Mouse (Mus musculus) layer of hippocampus, adult 18-20 months (tissue): ENCODE measurements around the gene Gda. TPM values are rescaled to one million over a fixed set of nuclear protein-coding genes. Genes with fewer than 3 reads are reported as not detected.

ENCODE experiments used
- DNase-seq, 2 experiments: peaks; one replicate each; pipeline ENCODE4 v3.0.0; 2022; ENCODE audit warnings: low spot score in 2 of 2
- long read RNA-seq: library from polyadenylated mRNA; stranded (forward); transcript quantifications from one replicate; pipeline ENCODE4 v2.0.0, GENCODE M21; 2021
- total RNA-seq, 2 experiments: library from RNA; stranded (reverse); gene quantifications; 2 replicates each; pipeline ENCODE4 v1.2.3; 2021

Gene Gda
- total RNA-seq, result 100 to 1,000 TPM; 113 to 128 TPM
- long read RNA-seq, full-length matches to known transcripts, result 9 of 23 reads
- long read RNA-seq, partial matches to known transcripts, result 14 of 23 reads
- long read RNA-seq, other reads (novel, unspliced or antisense), result 0 of 23 reads

DNA sequence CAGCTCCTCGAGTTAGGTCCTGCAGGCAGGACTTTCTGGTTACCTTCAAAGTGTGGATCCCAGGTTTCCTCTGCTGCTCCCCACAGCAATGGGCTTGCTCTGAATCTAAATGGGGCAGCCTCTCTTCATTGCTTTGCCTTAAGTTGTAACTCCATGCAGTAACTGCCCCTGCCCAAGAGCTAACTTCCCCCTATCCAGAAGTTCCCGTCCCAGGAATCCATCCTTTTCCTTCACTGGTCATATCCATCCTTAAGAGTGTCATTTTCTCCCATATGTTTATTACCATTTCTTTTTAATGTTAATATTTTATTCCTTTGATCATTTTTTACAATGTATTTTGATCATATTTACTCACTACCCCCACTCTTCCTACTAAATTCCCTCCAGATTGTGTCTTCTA lies at the start of gene Gda:
Gda (minus strand) TSS at position 101 of the 400 bp plus-strand sequence.
- DNase-seq, result no peak

GRCm38 (mm10) chr19:21520280-21520679 lies 47.0 kb upstream of the Gda start:
- no peak for DNase-seq

DNA sequence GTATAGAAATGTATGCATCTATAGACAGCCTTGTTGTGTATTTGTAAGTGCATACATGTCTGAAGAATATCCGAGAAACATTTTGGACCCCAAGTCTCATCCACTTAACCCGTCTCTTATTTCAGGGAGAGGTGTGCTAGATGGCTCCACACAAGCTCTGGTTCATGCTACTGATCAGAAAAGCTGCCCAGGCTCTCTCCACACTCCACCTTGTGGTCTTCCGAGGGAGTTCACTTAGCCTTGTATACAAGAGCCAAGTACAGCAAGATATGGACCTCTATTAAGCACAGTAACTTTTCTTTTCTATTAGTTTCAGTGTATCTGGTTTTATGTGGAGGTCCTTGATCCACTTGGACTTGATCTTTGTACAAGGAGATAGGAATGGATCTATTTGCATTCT lies 36.9 kb upstream of the Gda start:
- DNase-seq, result peak in 1 of 2 experiments; percentile 51

DNA sequence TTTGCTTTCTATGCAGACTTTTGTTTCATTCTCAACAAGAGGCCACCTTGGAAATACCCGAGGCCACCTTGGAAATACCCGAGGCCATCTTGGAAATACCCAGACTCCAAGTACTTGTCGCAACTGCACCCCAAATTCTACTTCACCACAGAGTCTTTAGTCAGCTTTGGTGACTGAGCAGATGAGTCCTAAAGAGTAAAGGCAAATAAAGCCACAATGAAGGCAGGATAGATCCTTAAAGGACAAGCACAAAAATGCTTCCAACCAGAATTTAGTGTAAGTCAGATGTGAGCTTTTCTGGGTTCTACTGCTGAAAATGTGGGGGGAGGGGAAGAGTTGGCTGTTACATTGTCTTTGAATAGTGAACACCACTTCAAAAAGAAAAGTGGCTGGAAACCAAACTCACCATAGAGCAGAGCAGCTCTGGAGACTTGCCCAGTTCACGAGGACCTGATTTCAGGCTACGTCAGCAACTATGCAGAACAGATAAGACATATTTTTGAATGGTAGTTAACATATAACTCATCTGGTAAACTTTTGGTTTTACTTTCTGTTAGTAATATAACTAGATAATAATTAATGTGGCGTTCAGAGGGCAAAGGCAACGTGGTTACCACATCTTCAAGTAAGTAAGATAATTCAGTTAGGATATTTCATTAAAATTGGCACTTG lies 34.5 kb upstream of the Gda start:
- DNase-seq, result no peak

DNA sequence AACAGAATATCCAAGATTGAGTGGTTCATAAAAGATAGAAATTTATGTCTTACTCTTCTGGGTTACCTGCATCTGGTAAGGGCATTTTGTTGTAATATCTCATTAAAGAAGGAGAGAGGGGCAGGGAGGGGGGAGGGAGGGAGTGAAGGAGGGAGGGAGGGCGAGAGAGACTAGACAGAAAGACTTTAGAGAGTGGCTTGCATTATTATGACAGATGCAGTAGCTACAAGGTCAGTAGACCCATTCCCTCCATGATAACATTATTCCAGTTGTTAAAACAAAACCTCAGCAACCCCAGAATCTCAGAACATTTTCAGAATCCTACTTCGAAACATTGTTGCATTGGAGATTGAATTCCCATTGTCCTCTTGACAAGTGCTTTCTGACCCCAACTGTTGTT lies 33.9 kb upstream of the Gda start:
- no peak for DNase-seq

- DNase-seq, result no peak
These were observed 31.5 kb upstream of the Gda start for GRCm38 (mm10) chr19:21504716-21505115.

DNA sequence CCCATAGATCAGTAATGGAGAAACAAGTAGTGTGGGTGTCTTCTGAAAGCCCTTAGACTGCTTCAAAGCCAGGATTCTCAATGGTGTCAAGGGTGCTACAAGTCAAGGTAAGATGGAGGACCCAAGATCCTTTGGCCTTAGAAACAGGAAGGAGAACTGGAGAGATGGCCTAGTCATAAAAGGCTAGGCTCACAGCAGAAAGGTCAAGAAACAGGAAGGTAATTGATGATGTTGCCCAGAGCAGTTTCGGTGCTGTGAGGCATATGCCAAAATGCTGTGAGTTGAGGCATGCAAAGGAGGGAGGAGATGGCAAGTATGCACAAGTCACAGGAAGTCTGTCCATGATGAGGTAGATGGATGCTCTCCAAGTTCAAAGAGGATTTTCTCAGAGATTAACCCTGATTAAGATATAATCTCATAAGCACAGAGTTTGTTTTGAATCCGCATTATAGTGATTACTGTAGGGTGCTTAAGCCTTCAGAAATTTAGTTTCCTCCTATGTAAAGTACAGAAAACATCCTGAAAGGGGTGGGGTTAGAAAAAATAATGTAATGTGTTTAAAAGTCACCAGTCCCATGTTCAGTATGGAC lies 26.2 kb upstream of the Gda start:
- no peak for DNase-seq

GRCm38 (mm10) chr19:21495817-21496216 lies 22.6 kb upstream of the Gda start:
- DNase-seq, result no peak

- DNase-seq, result no peak
These were observed 20.7 kb upstream of the Gda start for GRCm38 (mm10) chr19:21493807-21494521.

- DNase-seq, result no peak
These were observed 18.1 kb upstream of the Gda start for GRCm38 (mm10) chr19:21491391-21491790.

DNA sequence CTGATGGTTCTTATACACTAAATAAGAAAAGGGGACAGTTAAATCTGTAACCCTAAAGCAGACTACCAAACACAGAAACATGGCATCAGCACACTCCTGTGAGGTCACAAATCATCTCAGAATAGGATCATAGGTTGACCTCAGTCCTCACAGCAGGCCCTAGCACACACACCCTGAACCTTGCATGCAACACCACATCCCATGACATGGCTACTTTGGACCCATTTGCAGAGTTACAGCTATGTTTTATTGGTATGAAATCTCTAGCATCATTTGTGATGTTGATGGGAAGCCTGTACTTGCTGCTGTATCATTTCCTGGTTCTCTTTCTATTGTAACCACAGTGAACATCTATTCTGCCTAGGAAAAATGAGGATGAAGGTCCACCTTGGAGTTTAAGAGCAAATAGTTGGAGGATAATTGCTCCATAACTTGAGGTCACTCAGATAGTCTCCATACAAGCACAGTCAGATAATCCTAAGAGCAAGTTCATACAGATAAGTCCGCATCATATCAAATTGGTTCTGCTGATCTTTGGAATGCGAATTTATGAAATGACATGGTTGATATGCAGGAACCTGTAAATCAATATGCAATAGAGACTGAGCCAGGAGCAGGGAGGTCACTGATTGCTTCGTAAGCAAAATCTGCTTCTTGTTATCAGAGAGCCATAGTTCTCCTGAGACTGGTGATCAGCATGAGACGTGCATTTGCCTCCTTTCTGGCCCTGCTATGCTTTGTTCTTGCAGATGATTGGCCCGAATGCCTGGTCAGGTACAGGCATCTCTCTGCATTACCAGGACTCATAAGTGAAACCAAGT lies 14.1 kb upstream of the Gda start:
- no peak for DNase-seq

DNA sequence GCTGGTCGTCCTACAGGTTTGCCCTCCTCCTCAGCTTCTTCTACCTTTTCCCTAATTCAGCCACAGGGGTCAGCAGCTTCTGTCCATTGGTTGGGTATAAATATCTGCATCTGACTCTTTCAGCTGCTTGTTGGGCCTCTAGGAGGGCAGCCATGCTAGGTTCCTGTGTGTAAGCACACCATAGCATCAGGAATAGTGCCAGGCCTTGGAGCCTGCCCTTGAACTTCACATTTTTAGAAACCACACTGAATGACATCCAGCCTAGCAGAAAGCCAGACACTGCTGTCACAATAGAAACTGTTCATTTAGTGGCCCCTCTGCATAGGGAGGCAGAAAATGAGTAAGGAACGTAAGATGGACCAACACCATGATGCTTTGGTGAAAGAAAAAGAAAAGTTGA lies 8.9 kb upstream of the Gda start:
- no peak for DNase-seq

GRCm38 (mm10) chr19:21481031-21481430 lies 7.8 kb upstream of the Gda start:
- DNase-seq, result no peak

- no peak for DNase-seq
These were observed 6.8 kb upstream of the Gda start for GRCm38 (mm10) chr19:21480053-21480419.

GRCm38 (mm10) chr19:21479183-21480052 lies 6.2 kb upstream of the Gda start:
- DNase-seq, result peak; percentile 45 to 74

GRCm38 (mm10) chr19:21478538-21478937 lies 5.3 kb upstream of the Gda start:
- no peak for DNase-seq

GRCm38 (mm10) chr19:21477780-21478179 lies 4.5 kb upstream of the Gda start:
- DNase-seq, result peak in 1 of 2 experiments; percentile 27

DNA sequence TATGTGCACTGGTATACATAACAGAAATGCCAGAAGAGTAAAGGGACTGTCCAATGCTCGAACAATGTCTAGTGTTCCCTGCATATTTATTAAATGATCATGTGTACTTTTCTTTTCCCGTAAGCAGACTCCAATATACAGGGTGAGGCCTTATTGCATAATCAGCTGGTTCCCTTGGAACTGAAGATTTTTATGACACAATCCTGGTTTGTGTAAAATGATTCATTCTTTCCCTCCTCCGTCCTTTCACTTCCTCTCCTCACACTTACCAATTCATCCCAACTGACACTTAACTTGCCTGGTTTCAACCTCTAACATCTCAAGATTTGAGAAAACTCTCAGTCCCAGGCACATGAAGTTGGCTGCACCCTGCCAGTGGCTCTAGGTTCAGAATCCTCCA lies 3.5 kb upstream of the Gda start:
- no peak for DNase-seq

DNA sequence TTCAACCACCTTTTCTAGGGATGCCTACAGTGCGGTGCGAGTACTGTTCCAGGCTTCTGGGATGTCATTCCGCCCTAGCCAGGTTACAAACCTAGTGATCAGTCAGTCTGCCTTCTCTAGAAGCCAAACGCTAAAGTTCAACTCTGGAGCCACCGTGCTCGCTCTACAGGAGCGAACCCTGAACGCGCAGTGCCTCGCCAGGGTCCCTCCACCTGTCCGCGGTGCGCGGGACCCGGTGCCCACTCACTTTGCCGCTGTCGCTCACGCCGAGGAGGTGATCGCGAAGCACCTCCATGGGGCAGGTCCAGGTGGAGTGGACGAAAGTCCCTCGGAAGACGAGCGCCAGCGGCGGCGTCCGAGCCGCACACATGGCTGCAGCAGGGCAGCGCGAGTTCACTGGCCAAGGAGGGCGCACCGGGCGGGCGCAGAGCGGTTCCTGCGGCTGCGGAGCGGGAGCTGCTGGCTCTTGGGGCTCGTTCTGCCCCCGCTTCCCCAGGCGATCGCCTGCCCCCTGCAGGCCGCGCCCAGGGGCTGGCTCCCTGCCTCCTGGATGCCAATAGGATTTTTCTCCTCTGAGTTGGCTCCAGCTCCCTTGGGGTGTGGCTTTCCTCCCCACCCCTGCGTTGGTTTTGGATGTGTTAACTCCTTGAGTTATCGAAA lies 994 bp downstream of the Gda start:
- DNase-seq, result peak; percentile 88 to 89
